Mouse (Mus musculus) spleen, postnatal 4 days (tissue): Measurements from ENCODE around the gene Eomes.

Experiments
- DNase-seq, 2 experiments: peaks; one replicate each; pipeline ENCODE4 v3.0.0; 2022; ENCODE audit warnings: low spot score in 2 of 2

Eomes gene

GRCm38 (mm10) chr9:118519101-118519500 lies 41.1 kb downstream of the Eomes start:
- no peak for DNase-seq

- DNase-seq: no peak
Measured at GRCm38 (mm10) chr9:118520011-118520410, 42.0 kb downstream of the Eomes start.

GRCm38 (mm10) chr9:118520858-118521257 lies 42.8 kb downstream of the Eomes start:
- DNase-seq: no peak

- DNase-seq: no peak
Measured at GRCm38 (mm10) chr9:118521659-118522058, 43.6 kb downstream of the Eomes start.

GRCm38 (mm10) chr9:118523738-118524137 lies 45.7 kb downstream of the Eomes start:
- peak in 1 of 2 experiments; percentile 55 for DNase-seq

- DNase-seq: no peak
Measured at GRCm38 (mm10) chr9:118527056-118527455, 49.0 kb downstream of the Eomes start.

GRCm38 (mm10) chr9:118529783-118530182 lies 51.8 kb downstream of the Eomes start:
- no peak for DNase-seq

GRCm38 (mm10) chr9:118530679-118531078 lies 52.7 kb downstream of the Eomes start:
- DNase-seq: no peak

GRCm38 (mm10) chr9:118532516-118533205 lies 54.6 kb downstream of the Eomes start:
- no peak for DNase-seq
